Mouse (Mus musculus): ENCODE measurements around the gene Smim9.
"Not testable (repeated sequence)": the region's sequence is repeated elsewhere in the genome, so short reads cannot be mapped to it uniquely, and the experiment has no call there.

Smim9 gene

GRCm38 (mm10) chrX:75163670-75164069 lies at the start of gene Smim9:
TSS of gene Smim9 (minus strand) at chrX:75163770.
- no peak for DNase-seq (ENCODE audit: low spot score)

GRCm38 (mm10) chrX:75155576-75156243 lies 7.9 kb downstream of the Smim9 start:
- DNase-seq (ENCODE audit: low spot score), result peak; percentile 57

GRCm38 (mm10) chrX:75152249-75152648 lies 11.3 kb downstream of the Smim9 start:
- DNase-seq (ENCODE audit: low spot score), result no peak

- DNase-seq (ENCODE audit: low spot score), result no peak
These were observed 13.3 kb downstream of the Smim9 start for GRCm38 (mm10) chrX:75150304-75150703.

GRCm38 (mm10) chrX:75148414-75148813 lies 15.2 kb downstream of the Smim9 start:
- DNase-seq (ENCODE audit: low spot score), result no peak

- not testable (repeated sequence) for DNase-seq (ENCODE audit: low spot score)
These were observed 20.4 kb downstream of the Smim9 start for GRCm38 (mm10) chrX:75143124-75143555.

- DNase-seq (ENCODE audit: low spot score), result no peak
These were observed 25.4 kb downstream of the Smim9 start for GRCm38 (mm10) chrX:75138182-75138581.

GRCm38 (mm10) chrX:75137729-75138128 lies 25.8 kb downstream of the Smim9 start:
- DNase-seq (ENCODE audit: low spot score), result no peak

GRCm38 (mm10) chrX:75136938-75137337 lies 26.6 kb downstream of the Smim9 start:
- no peak for DNase-seq (ENCODE audit: low spot score)

GRCm38 (mm10) chrX:75130467-75131160 lies 33.0 kb downstream of the Smim9 start, which contains the start of gene Mpp1:
TSS of gene Mpp1 (minus strand) at chrX:75131016.
- peak; percentile 93 for DNase-seq (ENCODE audit: low spot score)

GRCm38 (mm10) chrX:75129474-75129873 lies 34.1 kb downstream of the Smim9 start:
- no peak for DNase-seq (ENCODE audit: low spot score)

- DNase-seq (ENCODE audit: low spot score), result no peak
These were observed 35.1 kb downstream of the Smim9 start for GRCm38 (mm10) chrX:75128333-75128980.

- no peak for DNase-seq (ENCODE audit: low spot score)
These were observed 36.7 kb downstream of the Smim9 start for GRCm38 (mm10) chrX:75126893-75127292.

- no peak for DNase-seq (ENCODE audit: low spot score)
These were observed 38.0 kb downstream of the Smim9 start for GRCm38 (mm10) chrX:75125606-75126005.

- DNase-seq (ENCODE audit: low spot score), result no peak
These were observed 48.0 kb downstream of the Smim9 start for GRCm38 (mm10) chrX:75115550-75115949.

- DNase-seq (ENCODE audit: low spot score), result no peak
These were observed 61.3 kb downstream of the Smim9 start for GRCm38 (mm10) chrX:75102293-75102692.

- no peak for DNase-seq (ENCODE audit: low spot score)
These were observed 64.8 kb downstream of the Smim9 start for GRCm38 (mm10) chrX:75098799-75099198.

GRCm38 (mm10) chrX:75096163-75096770 lies 67.3 kb downstream of the Smim9 start:
- DNase-seq (ENCODE audit: low spot score), result peak; percentile 29
